Mouse (Mus musculus): ENCODE results near the gene Ndufa11. TPM values are rescaled to one million over a fixed set of nuclear protein-coding genes. Genes with fewer than 3 reads are reported as not detected.

Ndufa11 gene
- polyA plus RNA-seq, 1 experiment from 2014 or later = 471 TPM

GRCm38 (mm10) chr17:56688689-56689088 is 28.9 kb upstream of the Ndufa11 start:
- H3K9ac ChIP-seq = no peak overlapping the region
- H3K4me2 ChIP-seq = no peak overlapping the region
- H3K27me3 ChIP-seq = no peaks in the 10 kb centered on the region
- no peak overlapping the region for H3K4me3 ChIP-seq (replicated peaks)
- WGBS = 88% methylated on average over 2 of the region's 2 CpGs
- no peaks in the 10 kb centered on the region for H3K9me3 ChIP-seq (replicated peaks)
- peaks cover 14% of the 10 kb centered on the region for H3K4me1 ChIP-seq
- no peak overlapping the region for H3K27ac ChIP-seq
- ATAC-seq (replicated peaks; ENCODE audit: low FRiP score) = no peak
- H3K36me3 ChIP-seq = peaks cover 95% of the 10 kb centered on the region

GRCm38 (mm10) chr17:56693395-56693794 is 24.2 kb upstream of the Ndufa11 start:
- Histone ChIP-seq H3K4me3 (replicated peaks) (no peak overlapping the region), H3K36me3 (peaks cover 99% of the 10 kb centered on the region), H3K27ac (no peak overlapping the region), H3K4me2 (no peak overlapping the region), H3K4me1 (peaks cover 18% of the 10 kb centered on the region), H3K9me3 (replicated peaks) (no peaks in the 10 kb centered on the region), H3K27me3 (no peaks in the 10 kb centered on the region), H3K9ac (no peak overlapping the region)
- ATAC-seq (replicated peaks; ENCODE audit: low FRiP score) = no peak
- 45% methylated on average over 1 of the region's 1 CpGs for WGBS

GRCm38 (mm10) chr17:56693851-56694310 is 23.7 kb upstream of the Ndufa11 start:
- H3K27ac ChIP-seq = no peak overlapping the region

GRCm38 (mm10) chr17:56700451-56700850 is 17.1 kb upstream of the Ndufa11 start:
- WGBS = 76% methylated on average over 2 of the region's 2 CpGs
- H3K27me3 ChIP-seq = no peaks in the 10 kb centered on the region
- no peak overlapping the region for H3K9ac ChIP-seq
- ATAC-seq (replicated peaks; ENCODE audit: low FRiP score) = no peak
- no peaks in the 10 kb centered on the region for H3K9me3 ChIP-seq (replicated peaks)
- no peaks in the 10 kb centered on the region for H3K4me1 ChIP-seq
- no peak overlapping the region for H3K4me2 ChIP-seq
- no peak overlapping the region for H3K4me3 ChIP-seq (replicated peaks)
- H3K27ac ChIP-seq = no peak overlapping the region
- H3K36me3 ChIP-seq = peaks cover 97% of the 10 kb centered on the region

More at GRCm38 (mm10) chr17:56693851-56694310, 23.7 kb upstream of the Ndufa11 start:
- H3K9me3 ChIP-seq (replicated peaks) = no peaks in the 10 kb centered on the region
- ATAC-seq (replicated peaks; ENCODE audit: low FRiP score) = no peak
- peaks cover 18% of the 10 kb centered on the region for H3K4me1 ChIP-seq
- H3K4me3 ChIP-seq (replicated peaks) = no peak overlapping the region
- H3K36me3 ChIP-seq = peaks cover 99% of the 10 kb centered on the region
- WGBS = 46% methylated on average over 6 of the region's 6 CpGs
- H3K4me2 ChIP-seq = no peak overlapping the region
- H3K9ac ChIP-seq = no peak overlapping the region
- H3K27me3 ChIP-seq = no peaks in the 10 kb centered on the region

GRCm38 (mm10) chr17:56703038-56703437 is 14.5 kb upstream of the Ndufa11 start:
- H3K27ac ChIP-seq = no peak overlapping the region
- WGBS = 71% methylated on average over 4 of the region's 4 CpGs
- no peaks in the 10 kb centered on the region for H3K4me1 ChIP-seq
- no peaks in the 10 kb centered on the region for H3K9me3 ChIP-seq (replicated peaks)
- H3K4me2 ChIP-seq = no peak overlapping the region
- H3K36me3 ChIP-seq = peaks cover 98% of the 10 kb centered on the region
- H3K4me3 ChIP-seq (replicated peaks) = no peak overlapping the region
- ATAC-seq (replicated peaks; ENCODE audit: low FRiP score) = no peak
- H3K9ac ChIP-seq = no peak overlapping the region
- no peaks in the 10 kb centered on the region for H3K27me3 ChIP-seq

- Histone ChIP-seq H3K9ac (no peak overlapping the region), H3K4me3 (replicated peaks) (no peak overlapping the region), H3K27me3 (no peaks in the 10 kb centered on the region), H3K9me3 (replicated peaks) (no peaks in the 10 kb centered on the region), H3K27ac (no peak overlapping the region), H3K36me3 (peaks cover 98% of the 10 kb centered on the region), H3K4me1 (no peaks in the 10 kb centered on the region), H3K4me2 (no peak overlapping the region)
- WGBS = 92% methylated on average over 1 of the region's 1 CpGs
- ATAC-seq (replicated peaks; ENCODE audit: low FRiP score) = no peak
Measured at GRCm38 (mm10) chr17:56706515-56706914, 11.1 kb upstream of the Ndufa11 start.

- peaks cover 96% of the 10 kb centered on the region for H3K36me3 ChIP-seq
- H3K4me1 ChIP-seq = no peaks in the 10 kb centered on the region
- no peak overlapping the region for H3K9ac ChIP-seq
- H3K4me2 ChIP-seq = no peak overlapping the region
- H3K9me3 ChIP-seq (replicated peaks) = no peaks in the 10 kb centered on the region
- no peak overlapping the region for H3K27ac ChIP-seq
- H3K27me3 ChIP-seq = no peaks in the 10 kb centered on the region
- no peak overlapping the region for H3K4me3 ChIP-seq (replicated peaks)
- ATAC-seq (replicated peaks; ENCODE audit: low FRiP score) = no peak
- WGBS = 83% methylated on average over 4 of the region's 4 CpGs
Measured at GRCm38 (mm10) chr17:56708692-56709091, 8.9 kb upstream of the Ndufa11 start.

- Histone ChIP-seq H3K27ac (no peak overlapping the region), H3K9me3 (replicated peaks) (no peaks in the 10 kb centered on the region), H3K9ac (no peak overlapping the region), H3K4me2 (no peak overlapping the region), H3K36me3 (peaks cover 86% of the 10 kb centered on the region), H3K27me3 (no peaks in the 10 kb centered on the region), H3K4me1 (no peaks in the 10 kb centered on the region), H3K4me3 (replicated peaks) (no peak overlapping the region)
- no peak for ATAC-seq (replicated peaks; ENCODE audit: low FRiP score)
- WGBS = 85% methylated on average over 3 of the region's 3 CpGs
Measured at GRCm38 (mm10) chr17:56709708-56710107, 7.9 kb upstream of the Ndufa11 start.

- Histone ChIP-seq H3K27me3 (no peaks in the 10 kb centered on the region), H3K4me3 (replicated peaks) (peak overlapping the region; percentile 95), H3K36me3 (peaks cover 30% of the 10 kb centered on the region), H3K4me1 (peaks cover 34% of the 10 kb centered on the region), H3K9me3 (replicated peaks) (no peaks in the 10 kb centered on the region), H3K9ac (peak overlapping the region; percentile 85; the same call in 1 of the 2 replicates), H3K27ac (no peak overlapping the region), H3K4me2 (peak overlapping the region; percentile 89; the same call in 1 of the 2 replicates)
- ATAC-seq (replicated peaks; ENCODE audit: low FRiP score) = no peak
- WGBS = 60% methylated on average over 11 of the region's 11 CpGs
Measured at GRCm38 (mm10) chr17:56715360-56715759, 2.2 kb upstream of the Ndufa11 start.

- peak overlapping the region; percentile 89 for H3K4me2 ChIP-seq
- WGBS = 22% methylated on average over 22 of the region's 22 CpGs
- peak overlapping the region; percentile 85 for H3K9ac ChIP-seq
- H3K4me3 ChIP-seq (replicated peaks) = peak overlapping the region; percentile 95
- H3K9me3 ChIP-seq (replicated peaks) = no peaks in the 10 kb centered on the region
- peaks cover 27% of the 10 kb centered on the region for H3K36me3 ChIP-seq
- H3K27ac ChIP-seq = peak overlapping the region; percentile 81
- no peaks in the 10 kb centered on the region for H3K27me3 ChIP-seq
- H3K4me1 ChIP-seq = peaks cover 35% of the 10 kb centered on the region
- no peak for ATAC-seq (replicated peaks; ENCODE audit: low FRiP score)
Measured at GRCm38 (mm10) chr17:56715914-56716654, 1.5 kb upstream of the Ndufa11 start.

- H3K27me3 ChIP-seq = no peaks in the 10 kb centered on the region
- no peaks in the 10 kb centered on the region for H3K9me3 ChIP-seq (replicated peaks)
- H3K4me1 ChIP-seq = peaks cover 39% of the 10 kb centered on the region
- peak overlapping the region; percentile 89 for H3K27ac ChIP-seq
- ATAC-seq (replicated peaks; ENCODE audit: low FRiP score) = peak; percentile 95
- WGBS = under 1% methylated on average over 55 of the region's 55 CpGs
- H3K9ac ChIP-seq = peak overlapping the region; percentile 90
- peak overlapping the region; percentile 89 for H3K4me2 ChIP-seq
- H3K4me3 ChIP-seq (replicated peaks) = peak overlapping the region; percentile 95
- peaks cover 27% of the 10 kb centered on the region for H3K36me3 ChIP-seq
Measured at GRCm38 (mm10) chr17:56716655-56717362, 758 bp upstream of the Ndufa11 start.

GRCm38 (mm10) chr17:56722441-56722840 is 4.9 kb downstream of the Ndufa11 start:
- H3K4me3 ChIP-seq (replicated peaks) = no peak overlapping the region
- peaks cover 59% of the 10 kb centered on the region for H3K4me1 ChIP-seq
- peak overlapping the region; percentile 72 for H3K27ac ChIP-seq
- no peak overlapping the region for H3K4me2 ChIP-seq
- 19% methylated on average over 5 of the region's 5 CpGs for WGBS
- no peaks in the 10 kb centered on the region for H3K27me3 ChIP-seq
- H3K36me3 ChIP-seq = peaks cover 45% of the 10 kb centered on the region
- 0 out of 2 replicates have a peak, but pooled peaks have one; percentile 16 for ATAC-seq (replicated peaks; ENCODE audit: low FRiP score)
- H3K9ac ChIP-seq = peak overlapping the region; percentile 29; the same call in 1 of the 2 replicates
- H3K9me3 ChIP-seq (replicated peaks) = no peaks in the 10 kb centered on the region
